Mouse (Mus musculus) lung, embryonic 16.5 days (tissue): ENCODE results near the gene Hcn1. TPM values are rescaled to one million over a fixed set of nuclear protein-coding genes. Genes with fewer than 3 reads are reported as not detected.

Source experiments
- ATAC-seq: fragments of 200-750 bp; cut with Nextera tagmentation; 2 replicates; pipeline ENCODE4 v1.8.0; 2017; ENCODE audit warnings: low read depth, mild to moderate bottlenecking, moderate library complexity
- H3K27ac ChIP-seq: fragments of 300-500 bp; sonication (generic); 2 replicates; pipeline ENCODE4 v1.5.1; 2014; ENCODE audit warnings: mild to moderate bottlenecking, control low read depth, low read length
- H3K27me3 ChIP-seq: fragments of 300-500 bp; sonication (generic); 2 replicates; pipeline ENCODE4 v1.6.1; 2014; ENCODE audit warnings: low read depth, low read length, mixed read lengths; ENCODE audit not compliant: control insufficient read depth, insufficient read depth
- H3K36me3 ChIP-seq: fragments of 300-500 bp; sonication (generic); 2 replicates; pipeline ENCODE4 v1.6.1; 2014; ENCODE audit warnings: low read length; ENCODE audit not compliant: control insufficient read depth, insufficient read depth
- H3K4me1 ChIP-seq: fragments of 300-500 bp; sonication (generic); replicated peaks from 2 replicates; pipeline ENCODE4 v1.6.1; 2014; ENCODE audit warnings: low read length, mixed read lengths; ENCODE audit not compliant: control insufficient read depth, insufficient read depth
- H3K4me2 ChIP-seq: fragments of 300-500 bp; sonication (generic); 2 replicates; pipeline ENCODE4 v1.6.1; 2014; ENCODE audit warnings: low read depth, low read length, control low read depth
- H3K4me3 ChIP-seq: fragments of 300-500 bp; sonication (generic); 2 replicates; pipeline ENCODE4 v1.5.1; 2014; ENCODE audit warnings: mild to moderate bottlenecking, low read length, control low read depth
- H3K9ac ChIP-seq: fragments of 300-500 bp; sonication (generic); 2 replicates; pipeline ENCODE4 v1.6.1; 2014; ENCODE audit warnings: low read length, control low read depth
- H3K9me3 ChIP-seq: fragments of 300-500 bp; sonication (generic); 2 replicates; pipeline ENCODE4 v1.6.1; 2016; ENCODE audit warnings: low read length; ENCODE audit not compliant: control insufficient read depth
- WGBS: fragments of 180-500 bp; shearing (Covaris S2); extraction: QIAGEN DNeasy Blood & Tissue Kit; methylation state at CpG from one replicate; pipeline ENCODE4 v1.1.7; 2014; 5-methylcytosine and 5-hydroxymethylcytosine counted together
- polyA plus RNA-seq: library from polyadenylated mRNA; unstranded; fragments of >200 nt; fragmentation: Nextera tagmentation; extraction: Ambion mirVana; gene quantifications from 2 replicates; pipeline ENCODE4 v1.2.1, GENCODE M21; 2015

The Hcn1 gene
- polyA plus RNA-seq, 1 experiment from 2014 or later, result 0.18 TPM

DNA sequence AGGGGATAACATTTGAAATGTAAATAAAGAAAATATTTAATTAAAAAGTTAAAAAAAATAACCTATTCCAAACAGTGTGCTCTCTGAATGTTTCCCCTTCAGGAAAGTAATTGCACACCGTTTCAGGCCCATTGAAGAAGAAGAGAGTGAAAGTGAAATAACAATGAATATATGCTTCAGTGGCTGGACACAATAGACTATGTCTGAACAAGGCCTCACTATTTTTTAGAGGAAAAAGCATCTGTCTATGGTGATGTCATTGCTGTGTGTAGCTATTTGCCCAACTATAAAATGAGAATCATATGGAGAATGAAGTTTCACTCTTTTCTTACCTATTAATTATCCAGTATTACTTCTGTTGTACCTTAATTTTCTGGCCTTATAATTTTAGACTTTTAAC, 234.5 kb downstream of the Hcn1 start:
- Histone ChIP-seq H3K4me2 (no peak overlapping the region), H3K4me1 (no peaks in the 10 kb centered on the region), H3K9me3 (no peaks in the 10 kb centered on the region), H3K27me3 (no peaks in the 10 kb centered on the region), H3K9ac (no peak overlapping the region), H3K27ac (no peak overlapping the region), H3K36me3 (no peaks in the 10 kb centered on the region), H3K4me3 (no peak overlapping the region)
- ATAC-seq, result no peak
- 85% methylated on average over 1 of the region's 1 CpGs for WGBS

DNA sequence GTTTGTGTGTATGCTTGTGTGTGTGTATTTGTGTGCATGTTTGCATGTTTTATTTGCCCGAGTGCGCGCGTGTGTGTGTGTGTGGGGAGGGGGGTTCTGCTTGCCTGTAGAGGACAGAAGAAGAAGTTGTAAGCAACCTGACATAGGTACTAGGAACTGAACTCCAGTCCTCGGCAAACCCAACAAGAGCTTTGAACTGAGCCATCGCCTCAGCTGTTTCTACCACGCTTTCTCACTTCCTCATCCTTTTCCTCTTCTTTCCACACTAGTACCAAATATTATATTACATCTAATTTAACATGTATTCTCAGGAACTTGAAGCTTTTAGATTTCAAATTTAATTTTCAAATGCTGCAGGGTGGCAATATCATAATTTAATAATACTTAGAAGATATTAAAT, 236.1 kb downstream of the Hcn1 start:
- no peak overlapping the region for H3K9ac ChIP-seq
- H3K4me1 ChIP-seq, result no peaks in the 10 kb centered on the region
- no peaks in the 10 kb centered on the region for H3K9me3 ChIP-seq
- H3K27me3 ChIP-seq, result no peaks in the 10 kb centered on the region
- H3K4me2 ChIP-seq, result no peak overlapping the region
- H3K36me3 ChIP-seq, result no peaks in the 10 kb centered on the region
- ATAC-seq, result no peak
- no peak overlapping the region for H3K27ac ChIP-seq
- WGBS, result 94% methylated on average over 7 of the region's 7 CpGs
- no peak overlapping the region for H3K4me3 ChIP-seq

DNA sequence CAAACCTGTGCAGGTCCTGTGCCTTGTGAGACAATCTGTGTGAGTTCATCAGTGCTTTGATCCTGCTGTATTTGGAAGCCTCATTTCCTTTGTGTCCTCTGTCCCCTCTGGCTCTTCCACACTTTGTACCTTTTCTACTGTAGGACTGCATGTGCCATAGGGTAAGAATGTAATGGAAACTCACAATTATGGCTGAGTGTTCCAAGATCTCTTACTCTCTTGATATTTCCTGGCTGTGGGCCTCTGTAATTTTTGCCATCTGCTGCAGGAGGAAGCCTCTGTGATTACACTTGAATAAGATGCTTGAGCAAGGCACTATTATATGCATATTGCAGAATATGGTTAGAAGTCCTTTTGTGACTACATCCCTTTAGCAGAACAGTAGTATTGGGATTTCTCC, 240.2 kb downstream of the Hcn1 start:
- no peak overlapping the region for H3K4me3 ChIP-seq
- no peak overlapping the region for H3K27ac ChIP-seq
- H3K27me3 ChIP-seq, result no peaks in the 10 kb centered on the region
- ATAC-seq, result no peak
- H3K9ac ChIP-seq, result no peak overlapping the region
- H3K4me2 ChIP-seq, result no peak overlapping the region
- no peaks in the 10 kb centered on the region for H3K4me1 ChIP-seq
- H3K36me3 ChIP-seq, result no peaks in the 10 kb centered on the region
- H3K9me3 ChIP-seq, result no peaks in the 10 kb centered on the region

DNA sequence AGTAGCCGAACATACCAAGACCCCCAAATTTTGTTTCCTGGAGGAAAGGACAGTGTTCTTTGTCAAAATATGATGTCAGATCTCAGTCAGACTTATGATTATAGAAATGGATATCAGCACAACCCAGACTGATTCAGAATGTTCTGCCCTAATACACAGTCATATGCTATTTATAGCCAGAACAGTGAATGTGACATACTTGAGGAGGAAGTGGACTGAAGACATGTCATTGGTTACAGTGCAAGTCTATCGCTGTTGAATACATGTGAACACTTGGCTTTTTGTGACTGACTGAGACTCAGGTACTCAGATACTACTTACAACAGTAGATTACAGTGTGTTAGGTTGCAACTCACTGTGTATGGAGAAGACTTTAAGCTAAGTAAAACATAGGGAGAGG, 245.2 kb downstream of the Hcn1 start:
- WGBS, result 91% methylated on average over 2 of the region's 2 CpGs
- ATAC-seq, result no peak

GRCm38 (mm10) chr13:117848757-117849156, 246.6 kb downstream of the Hcn1 start:
- H3K4me1 ChIP-seq, result no peaks in the 10 kb centered on the region
- no peak for ATAC-seq
- no peak overlapping the region for H3K27ac ChIP-seq
- H3K9me3 ChIP-seq, result no peaks in the 10 kb centered on the region
- 87% methylated on average over 4 of the region's 4 CpGs for WGBS
- no peak overlapping the region for H3K9ac ChIP-seq
- H3K4me2 ChIP-seq, result no peak overlapping the region
- H3K27me3 ChIP-seq, result no peaks in the 10 kb centered on the region
- H3K36me3 ChIP-seq, result no peaks in the 10 kb centered on the region
- no peak overlapping the region for H3K4me3 ChIP-seq

More for the DNA sequence above, 245.2 kb downstream of the Hcn1 start:
- H3K4me3 ChIP-seq, result no peak overlapping the region
- no peaks in the 10 kb centered on the region for H3K27me3 ChIP-seq
- H3K9me3 ChIP-seq, result no peaks in the 10 kb centered on the region
- no peak overlapping the region for H3K27ac ChIP-seq
- H3K9ac ChIP-seq, result no peak overlapping the region
- no peaks in the 10 kb centered on the region for H3K4me1 ChIP-seq
- no peaks in the 10 kb centered on the region for H3K36me3 ChIP-seq
- no peak overlapping the region for H3K4me2 ChIP-seq

DNA sequence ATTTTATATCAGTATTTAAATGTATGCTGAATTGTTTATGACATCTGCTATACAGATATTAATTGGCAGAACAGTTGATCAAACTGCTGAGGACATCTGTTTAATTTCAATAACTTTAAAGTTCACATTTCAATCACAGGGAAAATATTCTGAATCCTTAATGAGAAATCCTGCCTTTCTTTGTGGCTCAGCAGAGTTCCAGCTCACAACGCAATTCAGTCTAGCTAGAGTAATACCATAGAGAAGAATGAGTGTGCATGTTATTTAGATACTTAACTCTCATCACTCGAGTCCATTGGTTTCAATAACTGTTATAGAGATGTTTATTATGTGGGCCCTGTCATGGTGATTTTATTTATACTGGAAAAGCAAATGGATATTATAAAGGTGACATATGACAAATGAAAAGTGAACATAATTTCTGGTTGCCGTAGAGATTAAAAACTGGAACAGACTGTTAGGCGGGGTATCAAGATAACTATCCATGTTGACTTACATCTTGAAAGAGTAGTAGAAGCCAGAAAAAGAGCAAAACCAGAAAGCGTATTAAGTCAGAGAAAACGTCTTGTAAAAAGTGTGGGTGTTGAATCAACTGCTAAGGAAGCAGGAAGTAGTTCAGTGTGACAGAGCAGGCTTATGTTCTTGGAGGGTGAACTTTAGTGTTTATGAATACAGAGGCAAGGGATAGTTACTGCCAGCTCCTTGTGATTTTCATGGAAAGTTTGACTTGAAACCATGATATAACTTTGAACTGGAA, 250.0 kb downstream of the Hcn1 start:
- Histone ChIP-seq H3K4me3 (no peak overlapping the region), H3K36me3 (no peaks in the 10 kb centered on the region), H3K9ac (no peak overlapping the region), H3K9me3 (no peaks in the 10 kb centered on the region), H3K4me1 (no peaks in the 10 kb centered on the region), H3K4me2 (no peak overlapping the region), H3K27ac (no peak overlapping the region), H3K27me3 (no peaks in the 10 kb centered on the region)
- ATAC-seq, result no peak
- WGBS, result 39% methylated on average over 6 of the region's 6 CpGs

GRCm38 (mm10) chr13:117852711-117853051, 250.6 kb downstream of the Hcn1 start:
- H3K9me3 ChIP-seq, result no peaks in the 10 kb centered on the region
- no peak overlapping the region for H3K9ac ChIP-seq
- no peak for ATAC-seq
- WGBS, result 81% methylated on average over 2 of the region's 2 CpGs
- H3K27me3 ChIP-seq, result no peaks in the 10 kb centered on the region
- H3K4me2 ChIP-seq, result no peak overlapping the region
- no peak overlapping the region for H3K4me3 ChIP-seq
- H3K4me1 ChIP-seq, result no peaks in the 10 kb centered on the region
- no peaks in the 10 kb centered on the region for H3K36me3 ChIP-seq
- no peak overlapping the region for H3K27ac ChIP-seq

GRCm38 (mm10) chr13:117858416-117858815, 256.3 kb downstream of the Hcn1 start:
- Histone ChIP-seq H3K4me2 (no peak overlapping the region), H3K4me3 (no peak overlapping the region), H3K9ac (no peak overlapping the region), H3K9me3 (no peaks in the 10 kb centered on the region), H3K27me3 (no peaks in the 10 kb centered on the region), H3K36me3 (no peaks in the 10 kb centered on the region), H3K4me1 (no peaks in the 10 kb centered on the region), H3K27ac (no peak overlapping the region)
- no peak for ATAC-seq
- 30% methylated on average over 3 of the region's 3 CpGs for WGBS

- Histone ChIP-seq H3K27ac (no peak overlapping the region), H3K9me3 (no peaks in the 10 kb centered on the region), H3K36me3 (no peaks in the 10 kb centered on the region), H3K4me1 (no peaks in the 10 kb centered on the region), H3K4me2 (no peak overlapping the region), H3K27me3 (no peaks in the 10 kb centered on the region), H3K4me3 (no peak overlapping the region), H3K9ac (no peak overlapping the region)
- 37% methylated on average over 8 of the region's 8 CpGs for WGBS
- ATAC-seq, result no peak
Observed at GRCm38 (mm10) chr13:117877787-117878186, 275.7 kb downstream of the Hcn1 start.
